In genomic region chr4:34226089-34226840, GRCm38 (mm10) we compare ENCODE assay signal across 8 mouse cellular contexts.
DNase-seq lines count a peak whose midpoint lies in the region; ATAC-seq lines count a peak whose summit lies in the region.

No protein-coding gene starts in this region.

- H3K27ac ChIP-seq in hindbrain, embryonic 14.5 days = 0 out of 2 replicates have a peak overlapping the region, but pooled peaks have one; percentile 32
- no peak overlapping the region for H3K27ac ChIP-seq in hindbrain, embryonic 12.5 days

- no peaks in the 10 kb centered on the region for H3K9me3 ChIP-seq in hindbrain, embryonic 14.5 days (ENCODE audit: control insufficient read depth, low read length)
- no peaks in the 10 kb centered on the region for H3K9me3 ChIP-seq in hindbrain, embryonic 12.5 days (replicated peaks)

- no peak overlapping the region for H3K9ac ChIP-seq in hindbrain, embryonic 14.5 days
- H3K9ac ChIP-seq in hindbrain, embryonic 12.5 days = no peak overlapping the region

- H3K4me2 ChIP-seq in hindbrain, embryonic 14.5 days (replicated peaks) = no peak overlapping the region
- no peak overlapping the region for H3K4me2 ChIP-seq in hindbrain, embryonic 12.5 days (replicated peaks)

- H3K27me3 ChIP-seq in hindbrain, embryonic 14.5 days (ENCODE audit: control insufficient read depth, insufficient read depth, low read length) = no peaks in the 10 kb centered on the region
- no peaks in the 10 kb centered on the region for H3K27me3 ChIP-seq in hindbrain, embryonic 12.5 days

- H3K4me1 ChIP-seq in hindbrain, embryonic 14.5 days (replicated peaks; ENCODE audit: control insufficient read depth, insufficient read depth, low read length) = 0 out of 2 replicates have a peak, but pooled peaks cover 5% of the 10 kb centered on the region
- H3K4me1 ChIP-seq in hindbrain, embryonic 12.5 days = peaks cover 4% of the 10 kb centered on the region; the same call in 1 of the 2 replicates

- no peak for ATAC-seq in hindbrain, embryonic 14.5 days (ENCODE audit: low FRiP score)
- ATAC-seq in hindbrain, embryonic 12.5 days (ENCODE audit: low FRiP score) = no peak
- ATAC-seq in megakaryocyte-erythroid progenitor cell, adult 5-6 weeks (replicated peaks; ENCODE audit: low FRiP score, low TSS enrichment, poor library complexity, severe bottlenecking) = no peak

- DNase-seq in hindbrain, embryonic 14.5 days (ENCODE audit: low spot score) = peak; percentile 52
- peak; percentile 83 for DNase-seq in brain, adult 2 months (ENCODE audit: low read depth, low spot score)
- DNase-seq in frontal cortex, postnatal 10 days (ENCODE audit: low spot score in 2 of 2) = peak; percentile 26 to 38
- peak; percentile 42 to 82 for DNase-seq in left cerebral cortex, postnatal 25 days (ENCODE audit: low spot score in 2 of 2)
- DNase-seq in retina, postnatal 1 day = no peak
- no peak for DNase-seq in spleen, postnatal 10 days (ENCODE audit: low spot score in 2 of 2)

- intact Hi-C loops in left cerebral cortex, postnatal 25 days (cut with DNase I) = no loop called here

- no peak overlapping the region for H3K4me3 ChIP-seq in hindbrain, embryonic 14.5 days (replicated peaks; ENCODE audit: low read length)
- H3K4me3 ChIP-seq in hindbrain, embryonic 12.5 days = no peak overlapping the region

- WGBS in hindbrain, embryonic 14.5 days = 45% methylated on average over 5 of the region's 5 CpGs
- 59% methylated on average over 5 of the region's 5 CpGs for WGBS in hindbrain, embryonic 12.5 days

- no peaks in the 10 kb centered on the region for H3K36me3 ChIP-seq in hindbrain, embryonic 14.5 days (replicated peaks; ENCODE audit: control insufficient read depth, insufficient read depth)
- no peaks in the 10 kb centered on the region for H3K36me3 ChIP-seq in hindbrain, embryonic 12.5 days

Comparison
In these comparisons a context has a peak if more than half of its experiments do, and no peak if none do; other contexts are left out.
1. DNase-seq: peak in hindbrain, embryonic 14.5 days (single experiment), brain, adult 2 months (single experiment), frontal cortex, postnatal 10 days (2 of 2) and left cerebral cortex, postnatal 25 days (2 of 2); none in retina, postnatal 1 day (single experiment) and spleen, postnatal 10 days (0 of 2).